Mouse (Mus musculus) stomach, embryonic 15.5 days (tissue): ENCODE data around the gene Mbnl1. TPM values are rescaled to one million over a fixed set of nuclear protein-coding genes. Genes with fewer than 3 reads are reported as not detected.
"Not testable (repeated sequence)": the region's sequence is repeated elsewhere in the genome, so short reads cannot be mapped to it uniquely, and the experiment has no call there.

ENCODE experiments used
- ATAC-seq: fragments of 200-750 bp; cut with Nextera tagmentation; 2 replicates; pipeline ENCODE4 v1.8.0; 2017; ENCODE audit warnings: low read depth, moderate number of reproducible peaks, moderate TSS enrichment; ENCODE audit not compliant: insufficient read depth, low FRiP score
- H3K27ac ChIP-seq: fragments of 300-500 bp; sonication (generic); 2 replicates; pipeline ENCODE4 v1.5.1; 2015; ENCODE audit warnings: mild to moderate bottlenecking, inconsistent platforms
- H3K27me3 ChIP-seq: fragments of 300-500 bp; sonication (generic); replicated peaks from 2 replicates; pipeline ENCODE4 v1.6.1; 2015; ENCODE audit warnings: inconsistent platforms
- H3K36me3 ChIP-seq: fragments of 300-500 bp; sonication (generic); 2 replicates; pipeline ENCODE4 v1.6.1; 2015; ENCODE audit warnings: inconsistent platforms
- H3K4me1 ChIP-seq: fragments of 300-500 bp; sonication (generic); 2 replicates; pipeline ENCODE4 v1.6.1; 2015; ENCODE audit warnings: inconsistent platforms
- H3K4me2 ChIP-seq: fragments of 300-500 bp; sonication (generic); 2 replicates; pipeline ENCODE4 v1.6.1; 2015; ENCODE audit warnings: mild to moderate bottlenecking, inconsistent platforms
- H3K4me3 ChIP-seq: fragments of 300-500 bp; sonication (generic); replicated peaks from 2 replicates; pipeline ENCODE4 v1.5.1; 2015; ENCODE audit warnings: inconsistent platforms
- H3K9ac ChIP-seq: fragments of 300-500 bp; sonication (generic); 2 replicates; pipeline ENCODE4 v1.6.1; 2015; ENCODE audit warnings: inconsistent platforms
- H3K9me3 ChIP-seq: fragments of 300-500 bp; sonication (generic); 2 replicates; pipeline ENCODE4 v1.6.1; 2016; ENCODE audit warnings: inconsistent platforms
- WGBS: fragments of 180-500 bp; shearing (Covaris S2); methylation state at CpG from one replicate; pipeline ENCODE4 v1.1.7; 2015; 5-methylcytosine and 5-hydroxymethylcytosine counted together
- polyA plus RNA-seq: library from polyadenylated mRNA; unstranded; fragments of >200 nt; fragmentation: Nextera tagmentation; extraction: Ambion mirVana; gene quantifications from 2 replicates; pipeline ENCODE4 v1.2.1, GENCODE M21; 2015

The Mbnl1 gene
- polyA plus RNA-seq = 104 and 107 TPM in 2 replicates

DNA sequence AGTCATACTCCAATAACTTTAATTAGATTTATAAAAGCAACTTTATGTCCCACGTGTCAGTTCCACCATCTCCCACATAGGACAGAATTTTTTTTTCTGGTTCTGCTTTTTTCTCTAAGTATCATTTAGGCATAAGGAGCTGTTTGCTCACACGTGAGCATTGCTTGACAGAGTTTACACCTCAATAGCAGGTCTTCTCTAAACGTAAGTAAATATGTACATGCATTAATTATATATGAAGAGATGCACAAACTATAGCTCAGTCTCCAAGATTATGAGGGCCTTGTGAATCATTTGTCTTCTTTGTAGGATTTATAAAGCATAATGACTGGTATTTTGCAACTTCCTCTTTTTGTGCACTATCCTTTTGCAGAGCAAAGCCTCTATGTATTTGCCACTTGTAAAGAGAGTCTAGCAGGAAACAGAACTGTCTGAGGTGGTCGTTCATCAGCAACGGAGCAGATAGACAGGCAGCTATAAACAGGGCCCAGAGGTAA is at the start of gene Mbnl1:
Gene Mbnl1, plus strand, starts transcription at position 150 of the 497 bp plus-strand sequence.
- no peak for ATAC-seq
- Histone ChIP-seq H3K36me3 (no peaks in the 10 kb centered on the region), H3K27me3 (no peaks in the 10 kb centered on the region), H3K9ac (no peak within 1 kb of the TSS), H3K4me3 (no peak within 1 kb of the TSS), H3K4me1 (no peaks in the 10 kb centered on the region), H3K4me2 (no peak within 1 kb of the TSS), H3K9me3 (no peaks in the 10 kb centered on the region), H3K27ac (no peak within 1 kb of the TSS)
- 40% methylated on average over 5 of the region's 5 CpGs for WGBS

DNA sequence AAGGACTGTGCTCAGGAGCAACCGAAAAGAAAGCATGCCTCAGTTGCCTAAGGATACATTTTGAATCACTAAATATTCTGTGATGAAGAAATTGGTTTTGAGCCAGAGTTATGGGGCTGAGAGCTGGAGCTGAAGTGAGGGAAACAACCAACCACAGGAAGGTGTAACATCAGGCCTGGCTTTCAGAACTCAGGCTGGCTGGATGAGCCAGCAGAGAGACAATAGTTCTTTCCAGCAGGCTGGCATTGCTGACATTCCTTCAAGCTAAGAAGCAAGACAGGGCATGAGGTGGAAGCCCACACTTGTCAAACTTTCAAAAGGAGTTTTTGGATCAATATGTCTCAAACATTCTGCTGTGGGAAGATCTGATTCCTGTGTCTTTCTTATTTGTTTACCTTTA is 48.5 kb upstream of the Mbnl1 start:
- no peak overlapping the region for H3K4me2 ChIP-seq

GRCm38 (mm10) chr3:60429049-60429448 is 43.6 kb upstream of the Mbnl1 start:
- no peak overlapping the region for H3K9ac ChIP-seq
- H3K36me3 ChIP-seq = no peaks in the 10 kb centered on the region
- ATAC-seq = no peak
- WGBS = 89% methylated on average over 5 of the region's 5 CpGs
- no peak overlapping the region for H3K4me3 ChIP-seq
- no peak overlapping the region for H3K27ac ChIP-seq
- no peaks in the 10 kb centered on the region for H3K4me1 ChIP-seq
- no peak overlapping the region for H3K4me2 ChIP-seq
- no peaks in the 10 kb centered on the region for H3K27me3 ChIP-seq
- no peaks in the 10 kb centered on the region for H3K9me3 ChIP-seq

More for the DNA sequence above, 48.5 kb upstream of the Mbnl1 start:
- no peak overlapping the region for H3K9ac ChIP-seq
- ATAC-seq = no peak
- H3K9me3 ChIP-seq = no peaks in the 10 kb centered on the region
- 72% methylated on average over 1 of the region's 1 CpGs for WGBS
- H3K36me3 ChIP-seq = no peaks in the 10 kb centered on the region
- H3K4me1 ChIP-seq = no peaks in the 10 kb centered on the region
- no peak overlapping the region for H3K27ac ChIP-seq
- H3K27me3 ChIP-seq = no peaks in the 10 kb centered on the region
- no peak overlapping the region for H3K4me3 ChIP-seq

DNA sequence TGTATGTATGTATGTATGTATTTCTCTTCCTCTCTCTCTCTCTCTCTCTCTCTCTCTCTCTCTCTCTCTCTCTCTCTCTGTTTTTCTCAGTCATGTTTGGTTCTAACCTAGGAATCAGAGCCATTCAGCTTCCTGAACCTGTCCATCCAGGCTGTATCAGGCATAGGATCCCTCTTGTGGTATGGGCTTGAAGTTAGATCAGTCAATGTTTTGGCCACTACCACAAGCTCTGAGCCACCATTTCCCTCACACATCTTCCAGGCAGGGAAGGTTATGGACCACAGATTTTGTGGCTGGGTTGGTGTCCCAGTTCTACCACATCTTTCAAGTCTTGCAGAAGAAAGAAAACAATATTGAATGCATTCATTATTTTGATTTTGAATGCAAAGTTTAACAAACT is 35.4 kb upstream of the Mbnl1 start:
- no peak overlapping the region for H3K4me2 ChIP-seq
- no peaks in the 10 kb centered on the region for H3K36me3 ChIP-seq
- no peaks in the 10 kb centered on the region for H3K4me1 ChIP-seq
- no peaks in the 10 kb centered on the region for H3K9me3 ChIP-seq
- H3K27me3 ChIP-seq = no peaks in the 10 kb centered on the region
- H3K4me3 ChIP-seq = no peak overlapping the region
- no peak overlapping the region for H3K9ac ChIP-seq
- ATAC-seq = no peak
- H3K27ac ChIP-seq = no peak overlapping the region

DNA sequence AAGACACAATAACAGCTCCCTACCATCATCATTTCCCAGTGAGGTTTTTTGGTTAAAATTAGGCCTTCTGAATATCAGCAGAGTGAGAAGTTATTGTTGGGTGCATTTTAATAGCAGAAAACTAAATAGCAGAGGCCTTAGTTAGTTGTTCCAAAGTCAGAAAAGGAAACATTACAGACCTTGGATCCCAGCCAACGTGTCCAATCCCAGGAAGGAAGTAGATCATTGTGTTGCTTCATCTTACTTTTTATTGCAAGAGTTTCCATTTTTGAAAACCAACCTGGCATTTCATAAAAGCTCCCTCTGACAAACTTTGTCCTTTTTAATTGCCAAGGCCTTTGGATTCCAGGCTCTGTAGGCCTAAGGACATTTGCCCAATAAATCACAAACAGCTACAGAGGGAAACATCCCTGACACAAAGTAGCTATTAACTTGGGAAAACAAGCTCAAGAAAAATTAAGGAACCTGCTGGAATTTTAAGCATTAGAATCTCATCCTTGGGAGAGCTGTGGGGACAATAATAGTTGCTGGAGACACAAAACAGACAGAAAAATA is 34.9 kb upstream of the Mbnl1 start:
- no peak for ATAC-seq
- Histone ChIP-seq H3K27me3 (no peaks in the 10 kb centered on the region), H3K4me1 (no peaks in the 10 kb centered on the region), H3K27ac (no peak overlapping the region; the same call in 1 of the 2 replicates), H3K9ac (no peak overlapping the region), H3K9me3 (no peaks in the 10 kb centered on the region), H3K4me3 (no peak overlapping the region), H3K36me3 (no peaks in the 10 kb centered on the region), H3K4me2 (no peak overlapping the region)
- 58% methylated on average over 1 of the region's 1 CpGs for whole genome bisulfite sequencing

DNA sequence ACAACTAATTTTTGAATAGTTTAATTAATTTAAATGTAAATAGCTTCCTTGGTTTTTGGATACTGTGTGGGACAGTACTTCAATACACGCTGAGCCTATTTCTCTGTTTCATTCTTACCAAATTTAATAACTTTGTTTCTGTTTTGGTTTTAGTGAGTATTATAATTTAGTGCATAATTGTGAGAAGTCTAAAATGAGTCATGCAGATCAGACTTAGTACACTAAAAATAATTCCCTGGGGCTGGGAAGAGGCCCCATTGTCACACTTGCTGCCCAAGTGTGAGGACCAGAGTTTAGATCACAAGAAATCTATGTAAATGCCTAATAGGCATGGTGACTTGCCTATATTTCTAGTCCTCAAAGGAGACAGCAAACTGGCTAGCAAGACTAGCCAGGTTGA is 33.9 kb upstream of the Mbnl1 start:
- H3K9ac ChIP-seq = no peak overlapping the region
- H3K36me3 ChIP-seq = no peaks in the 10 kb centered on the region
- no peak for ATAC-seq
- H3K4me3 ChIP-seq = no peak overlapping the region
- H3K9me3 ChIP-seq = no peaks in the 10 kb centered on the region
- H3K27ac ChIP-seq = no peak overlapping the region
- no peaks in the 10 kb centered on the region for H3K27me3 ChIP-seq
- no peak overlapping the region for H3K4me2 ChIP-seq
- no peaks in the 10 kb centered on the region for H3K4me1 ChIP-seq
- WGBS = 92% methylated on average over 1 of the region's 1 CpGs

DNA sequence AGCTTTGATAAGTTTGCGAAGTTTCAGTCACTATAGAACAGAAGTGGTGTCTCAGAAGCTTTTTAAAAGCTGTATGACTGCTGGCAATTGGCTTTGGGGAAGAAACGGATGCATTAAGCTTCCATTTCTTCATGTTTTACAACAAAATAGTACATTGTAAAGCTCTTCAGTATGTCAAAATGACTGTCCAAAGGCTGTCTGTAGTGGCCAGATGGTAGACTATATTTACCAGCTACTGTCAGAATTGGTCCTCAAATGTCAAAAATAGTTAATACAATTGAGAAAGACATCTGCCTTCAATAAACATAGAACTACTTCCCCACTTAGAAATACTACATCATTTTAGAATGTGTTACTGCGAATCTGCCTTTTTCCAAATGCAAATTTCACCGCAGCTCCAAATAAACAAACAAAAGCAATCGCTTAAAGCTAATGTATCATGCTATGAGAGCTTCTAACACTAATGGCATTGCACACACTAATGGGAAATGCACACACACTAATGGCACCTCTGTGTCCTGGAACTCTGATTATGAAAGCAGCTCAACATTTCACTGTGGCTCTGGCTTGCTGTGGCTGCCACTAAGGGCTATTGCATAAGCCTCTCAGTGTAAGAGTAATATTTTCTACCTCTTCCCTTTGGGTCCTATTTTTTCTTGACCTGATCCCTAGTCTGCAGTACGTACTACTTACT is 10.7 kb upstream of the Mbnl1 start:
- no peak for ATAC-seq
- Histone ChIP-seq H3K27ac (no peak overlapping the region), H3K27me3 (no peaks in the 10 kb centered on the region), H3K4me3 (no peak overlapping the region), H3K9ac (no peak overlapping the region), H3K4me1 (no peaks in the 10 kb centered on the region), H3K9me3 (no peaks in the 10 kb centered on the region), H3K36me3 (no peaks in the 10 kb centered on the region), H3K4me2 (no peak overlapping the region)
- WGBS = 54% methylated on average over 6 of the region's 6 CpGs

DNA sequence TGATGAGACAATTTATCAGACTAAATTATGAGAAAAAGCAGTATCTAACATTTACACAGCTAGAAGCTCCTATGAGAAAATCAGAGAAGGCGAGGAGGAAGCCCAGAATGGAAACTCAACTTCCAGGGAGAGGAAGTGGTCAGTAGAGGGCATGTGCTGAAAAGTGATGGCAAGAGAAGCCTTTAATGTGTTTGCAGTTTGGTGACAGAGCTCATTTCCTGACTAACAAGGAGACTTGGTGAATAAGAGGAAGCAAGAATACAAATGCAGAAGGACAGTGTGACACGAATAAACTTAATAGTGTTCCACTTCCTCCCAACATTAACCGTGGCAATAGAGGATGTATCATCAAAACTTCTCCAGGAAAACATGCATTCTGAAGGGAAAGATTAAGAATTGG is 4.0 kb upstream of the Mbnl1 start:
- not testable (repeated sequence) for H3K4me2 ChIP-seq, H3K4me1 ChIP-seq, ATAC-seq, H3K27me3 ChIP-seq, H3K4me3 ChIP-seq, H3K36me3 ChIP-seq, H3K9ac ChIP-seq, H3K27ac ChIP-seq, H3K9me3 ChIP-seq
- WGBS = 65% methylated on average over 2 of the region's 3 CpGs

- not testable (repeated sequence) for H3K9ac ChIP-seq, H3K9me3 ChIP-seq, H3K27ac ChIP-seq, H3K4me3 ChIP-seq, ATAC-seq, H3K4me1 ChIP-seq, H3K4me2 ChIP-seq, H3K36me3 ChIP-seq, H3K27me3 ChIP-seq
- WGBS = 87% methylated on average over 2 of the region's 3 CpGs
Measured at GRCm38 (mm10) chr3:60469170-60469805, 3.3 kb upstream of the Mbnl1 start.

- H3K27me3 ChIP-seq = no peaks in the 10 kb centered on the region
- H3K4me3 ChIP-seq = no peak overlapping the region
- H3K4me2 ChIP-seq = no peak overlapping the region
- H3K27ac ChIP-seq = no peak overlapping the region
- peak; percentile 22; the same call in 1 of the 2 replicates for ATAC-seq
- H3K36me3 ChIP-seq = no peaks in the 10 kb centered on the region
- H3K9ac ChIP-seq = no peak overlapping the region
- 81% methylated on average over 2 of the region's 2 CpGs for WGBS
- no peaks in the 10 kb centered on the region for H3K4me1 ChIP-seq
- H3K9me3 ChIP-seq = no peaks in the 10 kb centered on the region
Measured at GRCm38 (mm10) chr3:60472011-60472680, 484 bp upstream of the Mbnl1 start.

DNA sequence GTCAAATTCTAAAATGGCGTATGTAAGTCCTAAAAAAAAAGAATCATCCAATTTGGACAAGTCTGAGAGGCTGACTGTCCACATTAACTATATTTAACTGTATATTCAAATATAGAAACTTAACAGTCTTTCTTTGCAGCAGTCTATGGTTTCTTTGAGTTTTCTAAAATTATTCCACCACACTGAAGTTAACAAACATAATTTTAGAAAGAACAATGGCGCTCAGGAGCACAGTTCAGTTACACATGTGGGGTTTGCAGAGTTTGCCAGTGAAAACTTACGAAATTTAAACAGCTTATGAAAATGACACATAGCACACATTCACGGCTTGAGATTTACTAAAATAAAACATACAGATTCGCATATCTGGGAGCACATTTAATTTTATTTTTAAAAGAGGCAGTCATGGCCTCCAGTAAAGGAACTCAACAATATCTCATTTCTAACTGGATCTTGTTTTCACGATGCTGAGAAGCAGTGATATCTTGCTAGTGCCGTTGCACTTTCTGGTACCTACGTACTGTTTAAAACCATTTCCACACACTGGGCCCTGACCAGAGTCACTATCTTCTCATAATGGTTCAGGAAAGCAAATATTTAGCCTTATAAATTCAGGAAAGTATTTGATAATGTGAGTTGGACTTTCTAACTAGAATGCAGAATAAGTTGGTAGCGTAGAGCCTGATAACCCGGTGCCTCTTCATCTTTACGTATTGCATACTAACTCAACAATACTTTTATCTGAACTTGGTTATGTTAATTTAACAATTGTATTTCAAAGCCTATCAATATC is 1.4 kb downstream of the Mbnl1 start:
- no peaks in the 10 kb centered on the region for H3K4me1 ChIP-seq
- H3K36me3 ChIP-seq = no peaks in the 10 kb centered on the region
- no peak overlapping the region for H3K9ac ChIP-seq
- H3K4me3 ChIP-seq = no peak overlapping the region
- WGBS = 77% methylated on average over 11 of the region's 11 CpGs
- no peaks in the 10 kb centered on the region for H3K9me3 ChIP-seq
- no peak overlapping the region for H3K4me2 ChIP-seq
- no peak for ATAC-seq
- no peaks in the 10 kb centered on the region for H3K27me3 ChIP-seq
- H3K27ac ChIP-seq = no peak overlapping the region
